Mouse (Mus musculus) heart, embryonic 10.5 days (tissue): ENCODE results near the gene Unk. TPM values are rescaled to one million over a fixed set of nuclear protein-coding genes. Genes with fewer than 3 reads are reported as not detected.

ENCODE experiments used
- DNase-seq: peaks from one replicate; pipeline ENCODE4 v3.0.0-alpha.2; 2017; ENCODE audit warnings: low spot score
- H3K27ac ChIP-seq: fragments of 300-500 bp; sonication (generic); 2 replicates; pipeline ENCODE4 v1.5.1; 2016; ENCODE audit warnings: mild to moderate bottlenecking
- H3K27me3 ChIP-seq: fragments of 300-500 bp; sonication (generic); 2 replicates; pipeline ENCODE4 v1.6.1; 2016; ENCODE audit warnings: mild to moderate bottlenecking; ENCODE audit not compliant: poor library complexity, insufficient read depth, severe bottlenecking
- H3K36me3 ChIP-seq: fragments of 300-500 bp; sonication (generic); 2 replicates; pipeline ENCODE4 v1.6.1; 2016; ENCODE audit warnings: mild to moderate bottlenecking, moderate library complexity
- H3K4me1 ChIP-seq: fragments of 300-500 bp; sonication (generic); 2 replicates; pipeline ENCODE4 v1.6.1; 2016; ENCODE audit warnings: mild to moderate bottlenecking
- H3K4me3 ChIP-seq: fragments of 300-500 bp; sonication (generic); 2 replicates; pipeline ENCODE4 v1.5.1; 2016; ENCODE audit warnings: mild to moderate bottlenecking, moderate library complexity
- H3K9me3 ChIP-seq: fragments of 300-500 bp; sonication (generic); 2 replicates; pipeline ENCODE4 v1.6.1; 2016; ENCODE audit warnings: mild to moderate bottlenecking, moderate library complexity
- WGBS: fragments of 180-500 bp; shearing (Covaris S2); methylation state at CpG from one replicate; pipeline ENCODE4 v1.1.7; 2016; 5-methylcytosine and 5-hydroxymethylcytosine counted together
- polyA plus RNA-seq: library from polyadenylated mRNA; unstranded; fragments of >200 nt; fragmentation: Nextera tagmentation; extraction: Ambion mirVana; gene quantifications from 2 replicates; pipeline ENCODE4 v1.2.1, GENCODE M21; 2016

Unk gene
- polyA plus RNA-seq, 1 experiment from 2014 or later = 37.1 TPM

DNA sequence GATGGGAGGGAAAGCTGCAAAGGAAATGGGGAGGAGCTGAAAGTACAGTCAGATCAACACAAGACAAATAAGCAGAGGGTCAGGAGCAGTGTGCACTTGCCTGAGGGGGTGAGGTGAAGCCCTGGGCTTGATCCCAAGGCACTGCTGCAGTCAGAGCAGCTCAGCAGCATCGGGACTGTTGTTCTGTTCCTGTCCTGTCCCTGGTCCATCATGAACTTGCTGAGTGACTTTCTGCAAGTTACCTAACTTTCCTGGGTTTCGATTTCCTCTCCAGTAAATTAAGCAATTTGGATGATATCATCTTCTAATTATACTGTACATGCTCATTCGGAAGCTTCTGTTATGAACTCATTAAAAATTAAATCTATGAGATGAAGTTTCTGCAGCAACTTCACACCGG is 2.4 kb upstream of the Unk start, which contains the start of gene H3f3b:
Gene H3f3b, minus strand, starts transcription at position 207 of the 400 bp plus-strand sequence.
- Histone ChIP-seq H3K4me1 (peaks cover 9% of the 10 kb centered on the region), H3K9me3 (no peaks in the 10 kb centered on the region), H3K27ac (no peak within 1 kb of the TSS; the same call in 1 of the 2 replicates), H3K4me3 (no peak within 1 kb of the TSS), H3K27me3 (no peaks in the 10 kb centered on the region), H3K36me3 (peaks cover 15% of the 10 kb centered on the region; the same call in 1 of the 2 replicates)
- WGBS = 70% methylated on average over 4 of the region's 4 CpGs
- DNase-seq = no peak

DNA sequence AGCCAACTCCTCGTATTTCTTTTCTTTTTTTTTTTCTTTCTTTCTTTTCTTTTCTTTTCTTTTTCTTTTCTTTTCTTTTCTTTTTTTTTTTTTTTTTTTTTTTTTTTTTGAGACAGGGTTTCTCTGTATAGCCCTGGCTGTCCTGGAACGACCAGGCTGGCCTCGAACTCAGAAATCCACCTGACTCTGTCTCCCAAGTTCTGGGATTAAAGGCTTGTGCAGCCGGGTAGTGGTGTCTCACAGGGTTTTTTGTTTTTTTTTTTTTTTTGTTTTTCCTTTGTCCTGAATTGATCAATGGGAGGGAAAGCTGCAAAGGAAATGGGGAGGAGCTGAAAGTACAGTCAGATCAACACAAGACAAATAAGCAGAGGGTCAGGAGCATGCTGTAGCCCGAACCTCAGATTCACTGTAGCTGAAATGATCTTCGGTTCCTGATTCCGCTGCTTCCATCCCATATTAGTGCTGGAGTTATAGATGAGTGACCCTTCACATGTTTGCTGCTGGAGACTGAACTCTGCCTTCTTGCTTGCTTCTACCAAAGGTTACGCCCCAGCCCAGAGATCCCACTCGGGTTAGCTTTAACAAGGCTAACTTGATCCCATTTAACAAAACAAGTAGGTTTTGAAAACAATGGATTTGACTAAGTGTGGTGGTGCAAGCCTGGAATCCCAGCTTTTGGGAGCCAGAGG is 1.8 kb upstream of the Unk start:
- WGBS = 77% methylated on average over 9 of the region's 9 CpGs
- H3K36me3 ChIP-seq = peaks cover 13% of the 10 kb centered on the region; the same call in 1 of the 2 replicates
- H3K9me3 ChIP-seq = no peaks in the 10 kb centered on the region
- DNase-seq = no peak
- H3K27ac ChIP-seq = no peak overlapping the region
- H3K4me1 ChIP-seq = peaks cover 9% of the 10 kb centered on the region
- no peak overlapping the region for H3K4me3 ChIP-seq
- H3K27me3 ChIP-seq = no peaks in the 10 kb centered on the region

DNA sequence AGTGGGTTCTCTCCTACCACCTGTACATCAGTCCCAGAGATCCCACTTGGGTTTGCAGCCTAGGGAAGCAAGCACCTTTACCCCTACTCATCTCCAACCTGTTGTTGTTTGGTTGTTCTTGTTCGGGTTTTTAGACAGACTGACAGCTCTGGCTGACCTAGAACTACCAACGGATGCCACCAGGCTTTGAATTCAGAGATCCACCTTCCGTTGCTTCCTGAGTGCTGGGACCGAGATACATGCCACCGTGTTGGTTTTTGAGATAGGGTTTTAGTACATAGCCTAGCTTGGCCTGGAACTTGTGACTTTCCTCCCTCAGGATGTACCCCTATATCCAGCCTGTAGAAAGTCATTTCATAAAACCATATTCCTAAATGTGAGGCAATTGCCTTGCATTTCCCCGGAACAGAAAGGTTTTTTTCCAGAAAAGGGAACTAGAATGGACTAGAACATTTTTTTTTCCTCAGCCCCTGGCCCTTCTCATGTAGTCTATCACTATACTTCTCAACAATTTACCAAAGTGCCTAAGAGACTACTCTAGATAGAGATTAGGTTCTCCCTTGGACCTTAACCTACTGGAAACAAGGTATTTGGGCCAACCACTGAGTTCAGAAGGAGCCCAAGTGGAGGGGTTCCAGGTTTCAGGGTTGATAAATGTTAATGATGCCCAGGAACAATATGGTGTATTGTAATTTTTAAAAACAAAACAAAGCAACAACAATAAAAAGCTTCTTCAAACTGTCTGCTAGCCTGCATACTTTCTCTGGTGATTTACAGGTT is 846 bp upstream of the Unk start:
- 74% methylated on average over 6 of the region's 6 CpGs for WGBS
- no peak for DNase-seq
- H3K4me1 ChIP-seq = peaks cover 9% of the 10 kb centered on the region
- peak overlapping the region; percentile 74 for H3K4me3 ChIP-seq
- H3K36me3 ChIP-seq = 0 out of 2 replicates have a peak, but pooled peaks cover 10% of the 10 kb centered on the region
- H3K27ac ChIP-seq = peak overlapping the region; percentile 96
- H3K27me3 ChIP-seq = no peaks in the 10 kb centered on the region
- H3K9me3 ChIP-seq = no peaks in the 10 kb centered on the region

DNA sequence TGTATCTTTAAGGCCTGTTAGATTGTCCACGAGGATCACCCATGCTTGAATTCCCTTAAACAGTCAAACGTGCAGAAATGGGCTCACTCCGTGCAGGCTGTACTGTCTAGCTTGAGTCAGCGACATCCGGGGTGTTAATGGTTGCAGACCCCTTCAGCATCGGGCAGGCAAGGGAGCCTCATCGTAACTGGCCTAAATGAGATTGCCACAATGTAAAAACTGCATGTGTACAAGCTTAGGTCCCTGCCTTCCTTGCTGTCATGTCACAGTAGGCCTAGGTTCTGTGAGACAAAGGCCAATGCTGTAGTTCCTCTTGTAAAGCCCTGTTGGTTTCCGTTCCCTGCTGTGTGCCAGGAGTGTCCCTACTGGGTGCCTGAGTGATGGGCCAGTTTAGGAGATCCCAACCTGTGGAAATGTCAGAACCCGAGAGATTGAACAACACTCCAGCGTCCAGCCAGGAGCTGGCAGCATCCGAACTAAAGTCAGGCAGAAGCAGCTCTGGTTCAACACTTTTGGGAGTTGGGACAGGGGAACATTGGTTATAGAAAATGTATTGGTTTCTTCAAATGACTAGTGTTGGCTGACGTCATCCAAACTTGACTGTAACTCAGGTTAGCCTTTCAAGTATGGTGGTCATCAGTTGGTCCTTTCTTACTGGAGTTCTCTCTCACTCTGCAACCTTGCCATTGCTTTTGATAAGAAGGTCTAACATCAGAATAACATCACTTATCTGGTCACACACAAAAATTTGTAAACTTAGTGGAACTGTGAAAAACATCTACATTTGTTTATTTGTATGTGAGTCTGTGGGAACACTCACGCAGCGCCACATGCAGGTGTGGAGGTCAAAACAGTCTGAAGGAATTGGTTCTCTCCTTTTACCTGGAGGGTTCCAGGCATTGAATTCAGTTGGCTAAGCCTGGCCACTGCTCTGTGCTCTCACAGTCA is 1.1 kb downstream of the Unk start:
- Histone ChIP-seq H3K27ac (peak overlapping the region; percentile 96), H3K36me3 (peaks cover 18% of the 10 kb centered on the region; the same call in 1 of the 2 replicates), H3K9me3 (no peaks in the 10 kb centered on the region), H3K27me3 (no peaks in the 10 kb centered on the region), H3K4me3 (peak overlapping the region; percentile 74), H3K4me1 (peaks cover 9% of the 10 kb centered on the region)
- DNase-seq = no peak
- WGBS = 29% methylated on average over 14 of the region's 14 CpGs

DNA sequence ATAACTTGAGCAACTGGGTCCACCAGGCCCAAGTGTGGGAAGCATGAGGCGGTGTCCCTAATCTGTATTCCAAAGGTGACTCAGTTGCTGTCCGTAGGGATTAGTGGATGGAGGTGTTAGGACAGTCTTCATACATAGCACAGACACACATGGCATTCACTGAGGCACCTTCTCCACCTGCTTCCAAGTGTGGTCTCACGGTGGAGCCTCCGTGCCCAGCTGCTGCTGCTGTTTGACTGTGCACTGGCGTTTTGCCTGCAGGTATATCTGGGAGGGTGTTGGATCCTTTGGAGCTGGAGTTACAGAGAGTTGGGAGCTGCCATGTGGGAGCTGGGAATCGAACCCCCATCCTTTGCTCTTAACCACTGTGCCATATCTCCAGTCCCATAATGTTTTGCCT is 4.5 kb downstream of the Unk start:
- peaks cover 32% of the 10 kb centered on the region for H3K36me3 ChIP-seq
- no peaks in the 10 kb centered on the region for H3K9me3 ChIP-seq
- WGBS = 96% methylated on average over 6 of the region's 6 CpGs

DNA sequence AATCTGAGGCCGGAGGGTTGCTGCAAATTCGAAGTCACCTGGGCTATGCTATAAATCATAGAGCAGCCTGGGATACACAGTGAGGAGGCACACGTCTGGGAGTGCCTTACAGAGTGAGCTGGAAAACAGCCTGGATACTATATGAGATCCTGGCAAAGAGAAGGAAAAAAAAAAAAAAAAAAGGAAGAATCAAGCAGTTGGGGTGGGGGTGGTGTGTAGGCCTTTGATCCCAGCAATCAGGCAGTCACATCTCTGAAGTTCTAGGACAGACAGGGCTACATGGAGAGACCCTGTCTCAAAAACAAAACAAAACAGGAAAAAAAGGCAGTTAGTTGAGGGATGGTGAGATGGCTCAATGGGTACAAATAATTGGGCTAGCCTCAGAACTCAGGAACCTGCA is 6.5 kb downstream of the Unk start:
- Histone ChIP-seq H3K27me3 (no peaks in the 10 kb centered on the region), H3K36me3 (peaks cover 48% of the 10 kb centered on the region), H3K9me3 (no peaks in the 10 kb centered on the region), H3K4me1 (peaks cover 6% of the 10 kb centered on the region), H3K4me3 (no peak overlapping the region), H3K27ac (no peak overlapping the region)
- DNase-seq = no peak
- WGBS = 93% methylated on average over 3 of the region's 3 CpGs

More for the DNA sequence above, 4.5 kb downstream of the Unk start:
- H3K4me1 ChIP-seq = peaks cover 9% of the 10 kb centered on the region
- H3K27me3 ChIP-seq = no peaks in the 10 kb centered on the region
- DNase-seq = no peak
- no peak overlapping the region for H3K4me3 ChIP-seq
- H3K27ac ChIP-seq = no peak overlapping the region

DNA sequence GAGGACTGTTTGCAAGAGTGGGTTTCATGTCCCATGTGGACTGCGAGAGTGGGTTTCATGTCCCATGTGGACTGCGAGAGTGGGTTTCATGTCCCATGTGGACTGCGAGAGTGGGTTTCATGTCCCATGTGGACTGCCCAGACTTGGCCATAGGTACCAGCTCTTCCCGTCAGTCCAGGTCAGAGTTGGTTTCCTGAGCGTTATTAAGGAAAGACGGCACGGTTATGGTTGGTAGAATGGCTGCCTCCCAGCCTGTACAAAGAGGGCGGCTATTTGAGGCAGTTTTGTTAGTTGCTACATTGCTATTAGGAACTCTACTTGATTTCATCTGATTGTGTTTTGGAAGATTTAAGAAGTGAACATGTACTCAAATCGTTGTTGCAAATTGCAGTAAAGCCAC is 7.7 kb downstream of the Unk start:
- H3K4me1 ChIP-seq = peaks cover 4% of the 10 kb centered on the region; the same call in 1 of the 2 replicates
- DNase-seq = no peak
- 95% methylated on average over 9 of the region's 9 CpGs for WGBS
- no peak overlapping the region for H3K27ac ChIP-seq
- no peaks in the 10 kb centered on the region for H3K27me3 ChIP-seq
- no peaks in the 10 kb centered on the region for H3K9me3 ChIP-seq
- peaks cover 54% of the 10 kb centered on the region for H3K36me3 ChIP-seq
- H3K4me3 ChIP-seq = no peak overlapping the region

DNA sequence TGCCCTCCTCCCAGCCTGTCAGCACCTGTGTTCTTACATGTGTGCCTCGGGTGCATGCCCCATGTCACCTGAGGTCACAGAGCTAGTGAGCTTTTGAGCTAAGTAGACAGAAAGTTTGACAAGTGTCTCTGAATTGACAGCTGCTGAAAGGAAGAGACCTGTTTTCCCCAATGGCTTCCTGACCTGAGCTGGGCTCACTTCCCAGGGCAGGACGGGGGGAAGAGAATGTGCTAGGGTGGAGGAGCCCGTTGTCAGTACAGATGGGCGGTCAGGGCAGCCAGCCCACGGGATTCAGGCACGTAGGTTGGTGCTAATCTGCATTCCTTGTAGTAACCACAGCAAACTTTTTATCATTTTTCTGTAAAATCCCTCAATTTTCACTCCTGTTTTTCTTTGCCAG is 10.5 kb downstream of the Unk start:
- Histone ChIP-seq H3K4me3 (no peak overlapping the region), H3K27ac (no peak overlapping the region), H3K27me3 (no peaks in the 10 kb centered on the region), H3K4me1 (peaks cover 4% of the 10 kb centered on the region; the same call in 1 of the 2 replicates), H3K36me3 (peaks cover 63% of the 10 kb centered on the region), H3K9me3 (no peaks in the 10 kb centered on the region)
- no peak for DNase-seq
- 75% methylated on average over 6 of the region's 6 CpGs for WGBS

DNA sequence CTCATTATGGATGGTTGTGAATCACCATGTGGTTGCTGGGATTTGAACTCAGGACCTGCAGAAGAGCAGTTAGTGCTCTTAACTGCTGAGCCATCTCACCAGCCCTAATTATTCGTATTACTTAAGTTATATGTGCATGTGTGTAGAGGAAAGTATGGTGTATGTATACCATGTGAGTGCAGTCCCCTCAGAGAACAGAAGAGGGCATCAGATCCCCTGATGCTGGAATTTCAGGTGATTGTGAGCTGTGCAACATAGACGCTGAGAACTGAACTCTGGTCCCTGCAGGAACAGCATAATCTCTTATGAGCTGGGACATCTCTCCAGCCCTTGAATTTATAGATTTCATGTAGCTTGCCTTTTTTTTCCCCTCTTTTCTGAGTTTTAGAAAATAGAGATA is 11.7 kb downstream of the Unk start:
- DNase-seq = no peak
- Histone ChIP-seq H3K4me3 (no peak overlapping the region), H3K36me3 (peaks cover 73% of the 10 kb centered on the region), H3K9me3 (no peaks in the 10 kb centered on the region), H3K27me3 (no peaks in the 10 kb centered on the region), H3K4me1 (peaks cover 4% of the 10 kb centered on the region; the same call in 1 of the 2 replicates), H3K27ac (no peak overlapping the region)
- WGBS = 94% methylated on average over 2 of the region's 2 CpGs

DNA sequence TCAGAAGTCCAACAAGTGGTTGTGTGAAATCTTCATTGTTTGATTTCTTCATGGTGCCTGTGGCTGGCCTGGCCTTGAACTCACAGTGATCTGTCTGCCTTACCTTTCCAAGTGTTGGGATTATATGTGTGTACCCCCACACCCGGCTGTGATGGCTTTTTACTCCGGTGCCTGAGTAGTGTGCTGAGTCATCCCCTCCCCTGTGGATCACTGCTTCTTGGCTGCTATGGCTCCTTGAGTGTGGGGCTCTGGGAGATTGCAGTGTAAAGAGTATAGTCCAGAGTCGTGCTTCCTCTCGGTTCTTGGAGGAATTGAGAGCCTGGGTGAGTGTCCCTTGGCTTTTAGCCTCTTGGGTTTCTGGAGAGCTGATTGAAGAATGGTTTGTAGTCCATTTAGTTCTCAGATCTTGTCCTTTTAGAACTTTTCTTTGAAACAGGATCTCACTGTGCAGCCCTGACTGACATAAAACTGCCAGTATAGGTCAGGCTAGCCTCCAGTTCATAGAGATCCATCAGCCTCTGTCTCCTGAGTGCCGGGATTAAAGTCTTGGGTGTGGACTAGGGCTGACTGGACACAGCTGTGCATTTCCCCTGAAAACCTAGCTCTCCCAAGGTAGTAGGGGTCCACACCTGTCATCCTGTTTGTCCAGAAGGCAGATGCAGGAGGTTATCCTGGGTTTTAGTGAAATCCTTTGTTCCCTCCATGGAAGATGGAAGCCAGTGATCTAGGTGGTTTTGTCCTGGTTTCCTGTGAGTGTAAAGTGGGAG is 12.4 kb downstream of the Unk start:
- WGBS = 81% methylated on average over 5 of the region's 5 CpGs
- Histone ChIP-seq H3K9me3 (no peaks in the 10 kb centered on the region), H3K36me3 (peaks cover 80% of the 10 kb centered on the region)

DNA sequence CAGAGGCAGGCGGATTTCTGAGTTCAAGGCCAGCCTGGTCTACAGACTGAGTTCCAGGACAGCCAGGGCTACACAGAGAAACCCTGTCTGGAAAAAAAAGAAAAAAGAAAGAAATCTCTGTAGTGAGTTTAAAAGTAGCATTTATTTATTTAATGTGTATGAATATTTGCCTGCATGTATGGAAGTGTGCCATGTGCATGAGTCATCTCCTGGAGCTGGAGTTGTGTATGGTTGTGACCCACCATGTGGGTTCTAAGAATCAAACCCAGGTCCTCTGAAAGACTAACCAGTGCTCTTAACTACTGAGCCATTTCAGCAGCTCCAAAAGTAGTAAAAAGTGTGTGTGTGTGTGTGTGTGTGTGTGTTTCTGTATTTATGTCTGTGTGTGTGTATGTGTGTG is 13.2 kb downstream of the Unk start:
- no peak overlapping the region for H3K4me3 ChIP-seq
- no peak for DNase-seq
- H3K27ac ChIP-seq = no peak overlapping the region
- H3K9me3 ChIP-seq = no peaks in the 10 kb centered on the region
- peaks cover 86% of the 10 kb centered on the region for H3K36me3 ChIP-seq
- 97% methylated on average over 1 of the region's 1 CpGs for WGBS
- peaks cover 4% of the 10 kb centered on the region; the same call in 1 of the 2 replicates for H3K4me1 ChIP-seq
- no peaks in the 10 kb centered on the region for H3K27me3 ChIP-seq

More for the DNA sequence above, 12.4 kb downstream of the Unk start:
- Histone ChIP-seq H3K27ac (no peak overlapping the region), H3K27me3 (no peaks in the 10 kb centered on the region), H3K4me3 (no peak overlapping the region), H3K4me1 (peaks cover 4% of the 10 kb centered on the region; the same call in 1 of the 2 replicates)
- no peak for DNase-seq

DNA sequence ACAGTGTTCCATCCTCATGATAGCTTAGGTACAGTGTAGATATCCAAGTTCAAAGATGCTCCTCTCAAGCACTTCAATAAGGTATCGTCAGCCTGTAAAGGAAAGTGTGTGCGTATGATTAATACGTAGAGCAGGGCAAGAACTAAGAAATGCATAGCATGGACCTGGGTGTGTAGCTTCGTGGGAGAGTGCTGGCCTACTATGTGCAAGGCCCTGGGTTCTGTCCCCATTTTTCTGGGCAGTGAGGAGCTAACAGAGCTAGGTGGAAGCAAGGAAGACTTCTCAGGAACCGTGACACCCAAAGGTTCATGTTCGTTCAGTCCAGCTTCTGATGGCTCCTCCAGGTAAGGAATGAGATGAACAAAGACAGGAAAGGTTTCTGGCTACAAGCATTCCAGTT is 15.1 kb downstream of the Unk start:
- Histone ChIP-seq H3K36me3 (peaks cover 88% of the 10 kb centered on the region), H3K9me3 (0 out of 2 replicates have a peak, but pooled peaks cover 3% of the 10 kb centered on the region), H3K27ac (no peak overlapping the region), H3K4me1 (peaks cover 4% of the 10 kb centered on the region; the same call in 1 of the 2 replicates), H3K27me3 (no peaks in the 10 kb centered on the region), H3K4me3 (no peak overlapping the region)
- no peak for DNase-seq
- WGBS = 94% methylated on average over 6 of the region's 6 CpGs
